Comparison of ENCODE assay signal across 23 mouse cellular contexts in genomic region chr13:15596667-15597066, GRCm38 (mm10).
A peak's percentile ranks its signal among the peaks of the same experiment; 100 is the strongest.
DNase-seq lines count a peak whose midpoint lies in the region; ATAC-seq and TF ChIP-seq lines count a peak whose summit lies in the region.
"Had no signal": no experiment of that assay in that cellular context is flagged by ENCODE, and none has a peak within 500 bp of the region (broad histone marks: within the 10 kb centered on the region; RNA-seq: fewer than 3 reads in every experiment).

No protein-coding gene starts in this region.

- no peak overlapping the region for H3K4me3 ChIP-seq in forebrain, embryonic 15.5 days
- no peak overlapping the region for H3K4me3 ChIP-seq in forebrain, embryonic 10.5 days
- no peak overlapping the region for H3K4me3 ChIP-seq in lung, embryonic 15.5 days
- no peak overlapping the region for H3K4me3 ChIP-seq in midbrain, postnatal 0 days (ENCODE audit: low read depth, low read length)
- no peak overlapping the region for H3K4me3 ChIP-seq in midbrain, embryonic 10.5 days
- H3K4me3 ChIP-seq: heart, embryonic 12.5 days; heart, embryonic 15.5 days; hindbrain, embryonic 10.5 days; hindbrain, embryonic 13.5 days had no signal

- 53% methylated on average over 5 of the region's 5 CpGs for WGBS in forebrain, embryonic 15.5 days
- WGBS in forebrain, embryonic 10.5 days, result 80% methylated on average over 5 of the region's 5 CpGs
- WGBS in lung, embryonic 15.5 days, result 21% methylated on average over 5 of the region's 5 CpGs
- 49% methylated on average over 5 of the region's 5 CpGs for WGBS in midbrain, postnatal 0 days
- WGBS in midbrain, embryonic 10.5 days, result 80% methylated on average over 5 of the region's 5 CpGs

- H3K4me1 ChIP-seq in forebrain, embryonic 15.5 days, result no peaks in the 10 kb centered on the region
- H3K4me1 ChIP-seq in forebrain, embryonic 10.5 days, result peaks cover 79% of the 10 kb centered on the region
- H3K4me1 ChIP-seq in lung, embryonic 15.5 days, result peaks cover 45% of the 10 kb centered on the region
- H3K4me1 ChIP-seq in midbrain, postnatal 0 days (ENCODE audit: insufficient read depth, low read length), result no peaks in the 10 kb centered on the region
- H3K4me1 ChIP-seq in midbrain, embryonic 10.5 days, result peaks cover 31% of the 10 kb centered on the region
- H3K4me1 ChIP-seq: hindbrain, embryonic 13.5 days had no signal

- no peak for TF ChIP-seq CTCF in midbrain, postnatal 0 days (IDR thresholded peaks at IDR 0.05)

- no peak overlapping the region for H3K9ac ChIP-seq in forebrain, embryonic 15.5 days (replicated peaks)
- no peak overlapping the region for H3K9ac ChIP-seq in lung, embryonic 15.5 days
- no peak overlapping the region for H3K9ac ChIP-seq in midbrain, postnatal 0 days (replicated peaks; ENCODE audit: low read length, poor library complexity, severe bottlenecking)
- H3K9ac ChIP-seq: heart, embryonic 12.5 days; heart, embryonic 15.5 days; hindbrain, embryonic 13.5 days had no signal

- no peak overlapping the region for H3K27ac ChIP-seq in forebrain, embryonic 15.5 days (replicated peaks)
- H3K27ac ChIP-seq in forebrain, embryonic 10.5 days, result no peak overlapping the region
- no peak overlapping the region for H3K27ac ChIP-seq in lung, embryonic 15.5 days
- H3K27ac ChIP-seq in midbrain, postnatal 0 days (ENCODE audit: low read depth, low read length), result no peak overlapping the region
- H3K27ac ChIP-seq in midbrain, embryonic 10.5 days (replicated peaks), result no peak overlapping the region
- H3K27ac ChIP-seq: heart, embryonic 15.5 days; hindbrain, embryonic 10.5 days; hindbrain, embryonic 13.5 days had no signal

- no peak overlapping the region for H3K4me2 ChIP-seq in forebrain, embryonic 15.5 days (replicated peaks)
- no peak overlapping the region for H3K4me2 ChIP-seq in lung, embryonic 15.5 days
- H3K4me2 ChIP-seq in midbrain, postnatal 0 days (ENCODE audit: low read depth, low read length, poor library complexity, severe bottlenecking), result no peak overlapping the region
- H3K4me2 ChIP-seq: heart, embryonic 12.5 days; heart, embryonic 15.5 days; hindbrain, embryonic 13.5 days had no signal

- no peaks in the 10 kb centered on the region for H3K9me3 ChIP-seq in forebrain, embryonic 15.5 days
- H3K9me3 ChIP-seq in forebrain, embryonic 10.5 days, result no peaks in the 10 kb centered on the region
- H3K9me3 ChIP-seq in lung, embryonic 15.5 days, result no peaks in the 10 kb centered on the region
- no peaks in the 10 kb centered on the region for H3K9me3 ChIP-seq in midbrain, postnatal 0 days (ENCODE audit: low read length)
- H3K9me3 ChIP-seq in midbrain, embryonic 10.5 days (replicated peaks), result no peaks in the 10 kb centered on the region
- H3K9me3 ChIP-seq: heart, embryonic 12.5 days; heart, embryonic 15.5 days; hindbrain, embryonic 10.5 days; hindbrain, embryonic 13.5 days had no signal

- H3K36me3 ChIP-seq in forebrain, embryonic 15.5 days, result no peaks in the 10 kb centered on the region
- H3K36me3 ChIP-seq in forebrain, embryonic 10.5 days (replicated peaks), result peaks cover 27% of the 10 kb centered on the region
- no peaks in the 10 kb centered on the region for H3K36me3 ChIP-seq in lung, embryonic 15.5 days
- H3K36me3 ChIP-seq in midbrain, postnatal 0 days (ENCODE audit: insufficient read depth, low read length), result no peaks in the 10 kb centered on the region
- peaks cover 9% of the 10 kb centered on the region for H3K36me3 ChIP-seq in midbrain, embryonic 10.5 days
- H3K36me3 ChIP-seq: heart, embryonic 12.5 days; heart, embryonic 15.5 days; hindbrain, embryonic 13.5 days had no signal

- peak; percentile 30; the same call in 1 of the 2 replicates for ATAC-seq in forebrain, embryonic 15.5 days (replicated peaks)
- peak; percentile 43; the same call in 1 of the 2 replicates for ATAC-seq in lung, embryonic 15.5 days (ENCODE audit: borderline replicate concordance, extremely low read depth, low FRiP score, low TSS enrichment)
- ATAC-seq in midbrain, postnatal 0 days (ENCODE audit: low FRiP score), result peak; percentile 19; the same call in 1 of the 2 replicates
- ATAC-seq: activated CD4-positive, CD25-positive, alpha-beta regulatory T cell, adult 4 months; forebrain, embryonic 14.5 days had no signal

- no peaks in the 10 kb centered on the region for H3K27me3 ChIP-seq in forebrain, embryonic 15.5 days
- peaks cover 23% of the 10 kb centered on the region for H3K27me3 ChIP-seq in forebrain, embryonic 10.5 days (ENCODE audit: poor library complexity, severe bottlenecking)
- no peaks in the 10 kb centered on the region for H3K27me3 ChIP-seq in lung, embryonic 15.5 days
- H3K27me3 ChIP-seq in midbrain, postnatal 0 days (ENCODE audit: insufficient read depth, low read length), result no peaks in the 10 kb centered on the region
- peaks cover 87% of the 10 kb centered on the region for H3K27me3 ChIP-seq in midbrain, embryonic 10.5 days (ENCODE audit: low read depth, poor library complexity, severe bottlenecking)
- H3K27me3 ChIP-seq: hindbrain, embryonic 13.5 days had no signal

- no peak for DNase-seq in forebrain, embryonic 10.5 days (ENCODE audit: extremely low spot score, low spot score)
- DNase-seq in lung, postnatal 36 days, result no peak
- DNase-seq in lung, postnatal 10 days, result peak; percentile 32
- DNase-seq in lung, adult 18-20 months, result no peak
- DNase-seq in midbrain, postnatal 0 days (ENCODE audit: low spot score), result no peak
- DNase-seq in midbrain, embryonic 10.5 days (ENCODE audit: low spot score), result no peak
- DNase-seq: adrenal gland, adult 8-10 months; adrenal gland, postnatal 25 days; cerebellum, adult 18-20 months; cerebellum, adult 9-10 months; cerebellum, postnatal 14 days; gastrocnemius, postnatal 25 days; heart, adult 18-20 months; heart, postnatal 10 days; heart, postnatal 36 days had no signal
